Mouse (Mus musculus): ENCODE data around the gene Psme1. TPM values are rescaled to one million over a fixed set of nuclear protein-coding genes. Genes with fewer than 3 reads are reported as not detected.

The Psme1 gene
- polyA plus RNA-seq, 1 experiment from 2014 or later: 214 TPM

Other genes with a start within 250 kb of the Psme1 start
- gene Dhrs4, start 99.4 kb upstream of the Psme1 start, polyA plus RNA-seq (2015; fragmentation: Nextera tagmentation; extraction: Ambion mirVana): 21.5 and 32.8 TPM in 2 replicates
- 21.6 and 25.1 TPM in 2 replicates for gene Carmil3, start 87.5 kb upstream of the Psme1 start, polyA plus RNA-seq (2015; fragmentation: Nextera tagmentation; extraction: Ambion mirVana)
- gene Cpne6, start 67.7 kb upstream of the Psme1 start, polyA plus RNA-seq (2015; fragmentation: Nextera tagmentation; extraction: Ambion mirVana): 17.8 and 20.0 TPM in 2 replicates
- gene Nrl, start 53.1 kb upstream of the Psme1 start, polyA plus RNA-seq (2015; fragmentation: Nextera tagmentation; extraction: Ambion mirVana): 0.13 and 0.26 TPM in 2 replicates
- gene Pck2, start 37.9 kb upstream of the Psme1 start, polyA plus RNA-seq (2015; fragmentation: Nextera tagmentation; extraction: Ambion mirVana): 30.5 and 30.9 TPM in 2 replicates
- gene Dcaf11, start 18.1 kb upstream of the Psme1 start, polyA plus RNA-seq (2015; fragmentation: Nextera tagmentation; extraction: Ambion mirVana): 98.9 and 102 TPM in 2 replicates
- gene A730061H03Rik, start 17.7 kb upstream of the Psme1 start, polyA plus RNA-seq (2015; fragmentation: Nextera tagmentation; extraction: Ambion mirVana): 0.46 and 0.75 TPM in 2 replicates
- gene Fitm1, start 2.5 kb upstream of the Psme1 start, polyA plus RNA-seq (2015; fragmentation: Nextera tagmentation; extraction: Ambion mirVana): 1.6 and 2.0 TPM in 2 replicates
- gene Emc9, start 7.2 kb downstream of the Psme1 start, polyA plus RNA-seq (2015; fragmentation: Nextera tagmentation; extraction: Ambion mirVana): 49.3 and 56.2 TPM in 2 replicates
- 186 and 246 TPM in 2 replicates for gene Psme2, start 13.0 kb downstream of the Psme1 start, polyA plus RNA-seq (2015; fragmentation: Nextera tagmentation; extraction: Ambion mirVana)
- 20.4 and 22.0 TPM in 2 replicates for gene Rnf31, start 13.6 kb downstream of the Psme1 start, polyA plus RNA-seq (2015; fragmentation: Nextera tagmentation; extraction: Ambion mirVana)
- 10.4 and 13.2 TPM in 2 replicates for gene Irf9, start 25.4 kb downstream of the Psme1 start, polyA plus RNA-seq (2015; fragmentation: Nextera tagmentation; extraction: Ambion mirVana)
- 15.1 and 16.6 TPM in 2 replicates for gene Rec8, start 39.9 kb downstream of the Psme1 start, polyA plus RNA-seq (2015; fragmentation: Nextera tagmentation; extraction: Ambion mirVana)
- gene Ipo4, start 57.8 kb downstream of the Psme1 start, polyA plus RNA-seq (2015; fragmentation: Nextera tagmentation; extraction: Ambion mirVana): 110 and 121 TPM in 2 replicates
- gene Gm49378, start 59.8 kb downstream of the Psme1 start, polyA plus RNA-seq (2015; fragmentation: Nextera tagmentation; extraction: Ambion mirVana): 0.77 and 1.7 TPM in 2 replicates
- gene Tm9sf1, start 65.7 kb downstream of the Psme1 start, polyA plus RNA-seq (2015; fragmentation: Nextera tagmentation; extraction: Ambion mirVana): 62.6 and 72.5 TPM in 2 replicates
- 0.31 and 0.32 TPM in 2 replicates for gene Tssk4, start 72.1 kb downstream of the Psme1 start, polyA plus RNA-seq (2015; fragmentation: Nextera tagmentation; extraction: Ambion mirVana)
- gene Mdp1, start 82.4 kb downstream of the Psme1 start, polyA plus RNA-seq (2015; fragmentation: Nextera tagmentation; extraction: Ambion mirVana): 76.0 and 79.8 TPM in 2 replicates
- 50.2 and 50.8 TPM in 2 replicates for gene Gmpr2, start 93.8 kb downstream of the Psme1 start, polyA plus RNA-seq (2015; fragmentation: Nextera tagmentation; extraction: Ambion mirVana)
- gene Nedd8, start 94.0 kb downstream of the Psme1 start, polyA plus RNA-seq (2015; fragmentation: Nextera tagmentation; extraction: Ambion mirVana): 590 and 594 TPM in 2 replicates
- 24.9 and 28.3 TPM in 2 replicates for gene Tinf2, start 103.7 kb downstream of the Psme1 start, polyA plus RNA-seq (2015; fragmentation: Nextera tagmentation; extraction: Ambion mirVana)
- gene Tgm1, start 135.8 kb downstream of the Psme1 start, polyA plus RNA-seq (2015; fragmentation: Nextera tagmentation; extraction: Ambion mirVana): 0.31 and 0.96 TPM in 2 replicates
- gene Rabggta, start 144.1 kb downstream of the Psme1 start, polyA plus RNA-seq (2015; fragmentation: Nextera tagmentation; extraction: Ambion mirVana): 56.7 and 65.1 TPM in 2 replicates
- 79.7 and 84.6 TPM in 2 replicates for gene Dhrs1, start 167.6 kb downstream of the Psme1 start, polyA plus RNA-seq (2015; fragmentation: Nextera tagmentation; extraction: Ambion mirVana)
- 25.1 and 31.5 TPM in 2 replicates for gene Nop9, start 167.6 kb downstream of the Psme1 start, polyA plus RNA-seq (2015; fragmentation: Nextera tagmentation; extraction: Ambion mirVana)
- gene Cideb, start 180.3 kb downstream of the Psme1 start, polyA plus RNA-seq (2015; fragmentation: Nextera tagmentation; extraction: Ambion mirVana): 0.35 and 0.93 TPM in 2 replicates
- 0.42 and 0.88 TPM in 2 replicates for gene Ltb4r2, start 183.3 kb downstream of the Psme1 start, polyA plus RNA-seq (2015; fragmentation: Nextera tagmentation; extraction: Ambion mirVana)
- gene Ltb4r1, start 187.8 kb downstream of the Psme1 start, polyA plus RNA-seq (2015; fragmentation: Nextera tagmentation; extraction: Ambion mirVana): 0.42 and 0.80 TPM in 2 replicates
- 4.1 and 5.2 TPM in 2 replicates for gene Adcy4, start 206.0 kb downstream of the Psme1 start, polyA plus RNA-seq (2015; fragmentation: Nextera tagmentation; extraction: Ambion mirVana)
- 2.8 and 14.2 TPM in 2 replicates for gene Ripk3, start 210.7 kb downstream of the Psme1 start, polyA plus RNA-seq (2015; fragmentation: Nextera tagmentation; extraction: Ambion mirVana)
- 9.8 and 11.5 TPM in 2 replicates for gene Nfatc4, start 245.0 kb downstream of the Psme1 start, polyA plus RNA-seq (2015; fragmentation: Nextera tagmentation; extraction: Ambion mirVana)

Measured in neural tube, embryonic 15.5 days (tissue).